Mouse (Mus musculus) neural tube, embryonic 11.5 days (tissue): ENCODE measurements at regions not wholly inside any gene's neighbourhood (a gene's known extent, or its start where the extent isn't known, plus 50 kb on each side); places are given as distances from the start of the nearest gene placed in this dataset.

Experiments used
- ATAC-seq: fragments of 200-750 bp; cut with Nextera tagmentation; 2 replicates; pipeline ENCODE4 v1.8.0; 2017; ENCODE audit warnings: moderate number of reproducible peaks, mild to moderate bottlenecking, moderate TSS enrichment, moderate library complexity; ENCODE audit not compliant: insufficient read depth, low FRiP score, low TSS enrichment
- DNase-seq: peaks from one replicate; pipeline ENCODE4 v3.0.0-alpha.2; 2015; ENCODE audit warnings: low spot score
- H3K27ac ChIP-seq: fragments of 300-500 bp; sonication (generic); 2 replicates; pipeline ENCODE4 v1.5.1; 2014; ENCODE audit warnings: low read depth, mild to moderate bottlenecking, low read length
- H3K27me3 ChIP-seq: fragments of 300-500 bp; sonication (generic); 2 replicates; pipeline ENCODE4 v1.6.1; 2014; ENCODE audit warnings: mild to moderate bottlenecking, low read length, mixed read lengths; ENCODE audit not compliant: control insufficient read depth, insufficient read depth
- H3K36me3 ChIP-seq: fragments of 300-500 bp; sonication (generic); 2 replicates; pipeline ENCODE4 v1.6.1; 2014; ENCODE audit warnings: mild to moderate bottlenecking, low read length, moderate library complexity, mixed read lengths; ENCODE audit not compliant: control insufficient read depth, insufficient read depth
- H3K4me1 ChIP-seq: fragments of 300-500 bp; sonication (generic); 2 replicates; pipeline ENCODE4 v1.6.1; 2014; ENCODE audit warnings: low read length, mixed read lengths; ENCODE audit not compliant: control insufficient read depth, insufficient read depth
- H3K4me2 ChIP-seq: fragments of 300-500 bp; sonication (generic); 2 replicates; pipeline ENCODE4 v1.6.1; 2014; ENCODE audit warnings: low read depth, mild to moderate bottlenecking, moderate library complexity
- H3K4me3 ChIP-seq: fragments of 300-500 bp; sonication (generic); 2 replicates; pipeline ENCODE4 v1.5.1; 2014; ENCODE audit warnings: low read depth, low read length
- H3K9ac ChIP-seq: fragments of 300-500 bp; sonication (generic); 2 replicates; pipeline ENCODE4 v1.6.1; 2014; ENCODE audit warnings: mild to moderate bottlenecking, low read length
- H3K9me3 ChIP-seq: fragments of 300-500 bp; sonication (generic); 2 replicates; pipeline ENCODE4 v1.6.1; 2016; ENCODE audit warnings: low read length; ENCODE audit not compliant: control insufficient read depth
- WGBS: fragments of 180-500 bp; shearing (Covaris S2); extraction: QIAGEN DNeasy Blood & Tissue Kit; methylation state at CpG from one replicate; pipeline ENCODE4 v1.1.7; 2014; 5-methylcytosine and 5-hydroxymethylcytosine counted together

- Histone ChIP-seq H3K27ac (no peak overlapping the region), H3K9ac (no peak overlapping the region), H3K4me2 (no peak overlapping the region), H3K4me3 (no peak overlapping the region), H3K36me3 (no peaks in the 10 kb centered on the region), H3K9me3 (no peaks in the 10 kb centered on the region), H3K4me1 (no peaks in the 10 kb centered on the region), H3K27me3 (no peaks in the 10 kb centered on the region)
- WGBS: 86% methylated on average over 4 of the region's 4 CpGs
- ATAC-seq: no peak
- DNase-seq: no peak
These were observed 120.1 kb upstream of the Ift57 start for GRCm38 (mm10) chr16:49578976-49579375.

GRCm38 (mm10) chr16:49580708-49581107 is 118.3 kb upstream of the Ift57 start:
- Histone ChIP-seq H3K4me2 (no peak overlapping the region), H3K4me3 (no peak overlapping the region), H3K4me1 (no peaks in the 10 kb centered on the region), H3K27me3 (no peaks in the 10 kb centered on the region), H3K9ac (no peak overlapping the region), H3K27ac (no peak overlapping the region), H3K36me3 (no peaks in the 10 kb centered on the region), H3K9me3 (no peaks in the 10 kb centered on the region)
- WGBS: 90% methylated on average over 6 of the region's 6 CpGs
- DNase-seq (no peak), ATAC-seq (no peak)

DNA sequence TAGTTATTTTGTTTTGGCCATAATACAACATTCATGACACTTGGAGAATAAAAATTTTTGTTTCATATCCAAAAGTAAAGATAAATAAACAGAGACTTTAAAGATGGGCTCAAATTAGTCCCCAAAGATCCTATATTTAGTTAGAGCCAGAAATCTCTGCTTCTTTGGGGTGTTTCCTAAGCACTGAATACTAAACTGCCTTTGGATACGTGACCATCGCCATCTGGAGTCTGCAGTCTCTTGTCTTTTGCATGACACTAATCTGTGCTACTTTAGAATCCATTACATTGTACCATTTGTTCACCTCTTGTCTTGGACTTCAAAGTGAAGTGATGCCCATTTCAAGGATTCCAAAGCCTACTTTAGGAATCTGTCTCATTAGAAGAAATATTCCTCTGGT is 92.5 kb upstream of the Ift57 start:
- no peak for ATAC-seq
- no peaks in the 10 kb centered on the region for H3K4me1 ChIP-seq
- no peaks in the 10 kb centered on the region for H3K36me3 ChIP-seq
- no peak overlapping the region for H3K4me2 ChIP-seq
- WGBS: 78% methylated on average over 2 of the region's 2 CpGs
- H3K4me3 ChIP-seq: no peak overlapping the region
- H3K9me3 ChIP-seq: no peaks in the 10 kb centered on the region
- DNase-seq: no peak
- H3K27me3 ChIP-seq: no peaks in the 10 kb centered on the region
- no peak overlapping the region for H3K9ac ChIP-seq
- H3K27ac ChIP-seq: no peak overlapping the region

- no peaks in the 10 kb centered on the region for H3K9me3 ChIP-seq
- ATAC-seq (no peak), DNase-seq (no peak)
- 81% methylated on average over 3 of the region's 3 CpGs for WGBS
- H3K36me3 ChIP-seq: no peaks in the 10 kb centered on the region
- no peak overlapping the region for H3K9ac ChIP-seq
- H3K4me2 ChIP-seq: no peak overlapping the region
- H3K27ac ChIP-seq: no peak overlapping the region
- H3K27me3 ChIP-seq: no peaks in the 10 kb centered on the region
- H3K4me1 ChIP-seq: no peaks in the 10 kb centered on the region
- H3K4me3 ChIP-seq: no peak overlapping the region
These were observed 84.2 kb upstream of the Ift57 start for GRCm38 (mm10) chr16:49614801-49615200.

DNA sequence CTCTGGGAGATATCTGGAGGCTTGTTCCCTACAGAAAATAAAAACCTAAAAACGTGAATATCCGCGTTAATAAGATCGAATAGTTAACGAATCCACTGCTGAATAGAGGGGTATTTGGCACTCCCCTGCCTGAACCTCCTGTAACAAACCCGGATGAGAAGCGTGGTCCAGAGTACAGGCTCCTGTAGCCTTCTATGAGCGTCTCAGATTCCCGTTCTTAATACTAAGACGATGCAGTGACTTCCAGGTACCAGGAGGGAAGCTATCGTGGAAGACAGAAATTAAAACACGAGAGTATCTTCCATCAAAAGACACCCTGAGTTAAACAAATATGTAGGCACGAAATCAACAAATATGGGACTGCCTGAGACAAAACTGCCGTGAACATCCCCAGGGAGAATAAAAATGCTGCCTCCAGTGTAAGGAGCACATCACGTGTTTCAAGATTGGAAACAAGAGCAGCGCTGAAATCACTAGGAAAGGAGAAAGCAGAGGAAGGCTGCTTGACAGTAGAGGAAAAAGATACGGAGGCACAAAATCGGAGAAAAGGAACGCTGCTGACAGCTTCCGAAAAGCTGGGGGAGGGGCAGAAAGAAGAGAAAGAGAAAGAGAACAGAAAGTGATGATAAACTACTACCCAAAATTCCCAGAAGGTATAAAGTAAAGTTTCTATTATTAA is 83.6 kb upstream of the Ift57 start:
- H3K4me3 ChIP-seq: no peak overlapping the region
- WGBS: 86% methylated on average over 20 of the region's 20 CpGs
- no peaks in the 10 kb centered on the region for H3K9me3 ChIP-seq
- ATAC-seq (no peak), DNase-seq (no peak)
- H3K4me1 ChIP-seq: no peaks in the 10 kb centered on the region
- no peaks in the 10 kb centered on the region for H3K27me3 ChIP-seq
- H3K36me3 ChIP-seq: no peaks in the 10 kb centered on the region
- no peak overlapping the region for H3K27ac ChIP-seq
- H3K9ac ChIP-seq: no peak overlapping the region
- H3K4me2 ChIP-seq: no peak overlapping the region

DNA sequence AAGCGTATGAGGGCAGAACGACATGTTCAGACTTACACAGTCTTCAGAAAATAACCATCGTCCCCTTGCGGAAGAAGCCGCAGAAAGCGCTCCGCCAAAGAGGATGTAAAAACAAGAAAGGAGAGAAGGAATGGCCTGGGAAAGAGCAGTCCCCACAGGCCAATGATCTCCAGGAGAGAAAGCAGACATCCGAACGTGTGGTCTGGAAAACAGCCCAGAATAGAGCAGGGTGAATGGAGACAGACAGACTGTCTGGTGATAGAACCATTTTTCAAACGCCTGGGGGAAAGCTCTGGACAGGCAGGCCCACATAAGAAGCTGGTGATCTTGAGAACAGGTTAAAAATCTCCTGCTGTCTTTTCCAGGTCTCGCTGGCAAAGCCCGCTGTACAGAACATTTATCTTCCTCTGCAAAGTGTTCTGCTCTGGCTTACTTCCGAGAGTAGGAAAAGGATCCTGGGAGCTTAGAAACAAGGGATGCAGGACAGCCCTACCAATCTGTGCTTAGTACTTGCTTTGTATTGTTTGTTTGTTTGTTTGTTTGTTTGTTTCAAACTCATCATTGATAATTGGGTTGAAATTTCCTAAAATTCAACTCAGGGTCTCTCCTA is 82.7 kb upstream of the Ift57 start:
- ATAC-seq (no peak), DNase-seq (peak; percentile 15)
- WGBS: 70% methylated on average over 13 of the region's 13 CpGs
- H3K27ac ChIP-seq: no peak overlapping the region
- H3K4me1 ChIP-seq: no peaks in the 10 kb centered on the region
- H3K36me3 ChIP-seq: no peaks in the 10 kb centered on the region
- no peak overlapping the region for H3K4me3 ChIP-seq
- no peak overlapping the region for H3K9ac ChIP-seq
- H3K4me2 ChIP-seq: no peak overlapping the region
- no peaks in the 10 kb centered on the region for H3K9me3 ChIP-seq
- H3K27me3 ChIP-seq: no peaks in the 10 kb centered on the region

- no peaks in the 10 kb centered on the region for H3K27me3 ChIP-seq
- no peaks in the 10 kb centered on the region for H3K36me3 ChIP-seq
- 88% methylated on average over 5 of the region's 5 CpGs for WGBS
- no peak overlapping the region for H3K27ac ChIP-seq
- no peak overlapping the region for H3K9ac ChIP-seq
- no peak overlapping the region for H3K4me2 ChIP-seq
- H3K9me3 ChIP-seq: no peaks in the 10 kb centered on the region
- ATAC-seq (no peak), DNase-seq (no peak)
- H3K4me3 ChIP-seq: no peak overlapping the region
- H3K4me1 ChIP-seq: no peaks in the 10 kb centered on the region
These were observed 65.5 kb upstream of the Ift57 start for GRCm38 (mm10) chr16:49633502-49633901.

DNA sequence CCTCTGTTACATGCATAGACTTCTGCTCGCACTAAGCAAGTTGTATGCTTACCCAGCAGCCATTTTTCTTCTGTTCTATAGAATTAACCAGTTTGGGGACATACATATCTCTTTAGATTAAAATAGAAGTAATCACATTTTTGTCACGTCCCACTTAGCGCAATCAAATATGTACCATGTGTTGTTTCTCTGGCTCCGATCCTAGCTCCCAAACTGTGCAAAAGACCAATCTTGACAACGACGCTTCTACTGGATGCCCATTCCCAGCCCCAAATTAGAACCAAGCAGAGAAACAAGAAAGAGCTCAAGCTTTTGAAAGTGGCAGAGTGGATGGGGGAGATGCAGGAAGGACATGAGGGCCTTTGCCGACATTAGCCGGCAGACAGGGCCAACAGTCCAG is 63.5 kb upstream of the Ift57 start:
- H3K9ac ChIP-seq: no peak overlapping the region
- no peaks in the 10 kb centered on the region for H3K27me3 ChIP-seq
- H3K36me3 ChIP-seq: no peaks in the 10 kb centered on the region
- H3K4me2 ChIP-seq: no peak overlapping the region
- H3K27ac ChIP-seq: no peak overlapping the region
- no peak overlapping the region for H3K4me3 ChIP-seq
- no peaks in the 10 kb centered on the region for H3K4me1 ChIP-seq
- ATAC-seq: no peak
- 94% methylated on average over 8 of the region's 8 CpGs for WGBS
- no peak for DNase-seq
- H3K9me3 ChIP-seq: no peaks in the 10 kb centered on the region

DNA sequence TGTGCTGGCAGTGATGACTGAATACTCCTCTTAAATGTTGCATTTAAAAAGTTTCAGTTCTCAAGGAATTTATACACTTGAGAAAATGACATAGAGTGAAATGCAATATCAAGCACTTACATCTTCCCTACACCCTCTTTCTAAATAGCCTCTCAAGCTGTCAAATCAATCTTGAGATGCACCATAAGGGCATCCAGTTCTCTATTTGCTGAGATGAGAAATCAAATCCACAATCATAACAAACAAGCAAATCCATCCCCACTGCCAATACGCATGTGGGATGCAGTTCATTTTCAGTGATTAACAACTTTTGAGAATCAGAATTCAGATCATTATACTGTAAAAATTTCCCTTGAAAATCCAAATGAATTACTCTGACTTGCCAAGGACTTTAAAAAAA is 62.6 kb upstream of the Ift57 start:
- ATAC-seq (no peak), DNase-seq (no peak)
- no peaks in the 10 kb centered on the region for H3K36me3 ChIP-seq

More for the DNA sequence above, 62.6 kb upstream of the Ift57 start:
- Histone ChIP-seq H3K9me3 (no peaks in the 10 kb centered on the region), H3K27ac (no peak overlapping the region), H3K9ac (no peak overlapping the region), H3K4me1 (no peaks in the 10 kb centered on the region), H3K4me3 (no peak overlapping the region), H3K4me2 (no peak overlapping the region), H3K27me3 (no peaks in the 10 kb centered on the region)
- WGBS: 96% methylated on average over 1 of the region's 1 CpGs
